Mouse (Mus musculus) midbrain, embryonic 15.5 days (tissue): ENCODE measurements around the gene Nfkbie. TPM values are rescaled to one million over a fixed set of nuclear protein-coding genes. Genes with fewer than 3 reads are reported as not detected.

Source experiments
- ATAC-seq: fragments of 200-750 bp; cut with Nextera tagmentation; replicated peaks from 2 replicates; pipeline ENCODE4 v1.8.0; 2017; ENCODE audit warnings: moderate TSS enrichment
- H3K27ac ChIP-seq: fragments of 300-500 bp; sonication (generic); 2 replicates; pipeline ENCODE4 v1.5.1; 2015; ENCODE audit warnings: mild to moderate bottlenecking, inconsistent platforms
- H3K27me3 ChIP-seq: fragments of 300-500 bp; sonication (generic); replicated peaks from 2 replicates; pipeline ENCODE4 v1.6.1; 2015; ENCODE audit warnings: inconsistent platforms
- H3K36me3 ChIP-seq: fragments of 300-500 bp; sonication (generic); replicated peaks from 2 replicates; pipeline ENCODE4 v1.6.1; 2015; ENCODE audit warnings: inconsistent platforms
- H3K4me1 ChIP-seq: fragments of 300-500 bp; sonication (generic); 2 replicates; pipeline ENCODE4 v1.6.1; 2015; ENCODE audit warnings: inconsistent platforms
- H3K4me2 ChIP-seq: fragments of 300-500 bp; sonication (generic); 2 replicates; pipeline ENCODE4 v1.6.1; 2015; ENCODE audit warnings: inconsistent platforms, mild to moderate bottlenecking, moderate library complexity
- H3K4me3 ChIP-seq: fragments of 300-500 bp; sonication (generic); 2 replicates; pipeline ENCODE4 v1.5.1; 2015; ENCODE audit warnings: mild to moderate bottlenecking, inconsistent platforms
- H3K9ac ChIP-seq: fragments of 300-500 bp; sonication (generic); 2 replicates; pipeline ENCODE4 v1.6.1; 2015; ENCODE audit warnings: mild to moderate bottlenecking, inconsistent platforms
- H3K9me3 ChIP-seq: fragments of 300-500 bp; sonication (generic); 2 replicates; pipeline ENCODE4 v1.6.1; 2016; ENCODE audit warnings: inconsistent platforms
- WGBS: fragments of 180-500 bp; shearing (Covaris S2); methylation state at CpG from one replicate; pipeline ENCODE4 v1.1.7; 2015; ENCODE audit warnings: mixed read lengths; 5-methylcytosine and 5-hydroxymethylcytosine counted together
- polyA plus RNA-seq: library from polyadenylated mRNA; unstranded; fragments of >200 nt; fragmentation: Nextera tagmentation; extraction: Ambion mirVana; gene quantifications from 2 replicates; pipeline ENCODE4 v1.2.1, GENCODE M21; 2015

Nfkbie gene
- polyA plus RNA-seq, 1 experiment from 2014 or later = 3.5 TPM

- Histone ChIP-seq H3K4me1 (peaks cover 14% of the 10 kb centered on the region), H3K36me3 (no peaks in the 10 kb centered on the region), H3K27me3 (no peaks in the 10 kb centered on the region), H3K9ac (no peak overlapping the region), H3K4me3 (no peak overlapping the region), H3K9me3 (no peaks in the 10 kb centered on the region), H3K27ac (no peak overlapping the region), H3K4me2 (no peak overlapping the region)
- WGBS = 92% methylated on average over 4 of the region's 4 CpGs
- no peak for ATAC-seq
Measured at GRCm38 (mm10) chr17:45579554-45579953, 24.1 kb downstream of the Nfkbie start.

- peaks cover 18% of the 10 kb centered on the region; the same call in 1 of the 2 replicates for H3K4me1 ChIP-seq
- 44% methylated on average over 12 of the region's 12 CpGs for WGBS
- ATAC-seq = no peak
- no peaks in the 10 kb centered on the region for H3K9me3 ChIP-seq
- no peaks in the 10 kb centered on the region for H3K36me3 ChIP-seq
- no peak overlapping the region for H3K4me2 ChIP-seq
- no peak overlapping the region for H3K9ac ChIP-seq
- no peak overlapping the region for H3K4me3 ChIP-seq
- H3K27ac ChIP-seq = 0 out of 2 replicates have a peak overlapping the region, but pooled peaks have one; percentile 7
- H3K27me3 ChIP-seq = no peaks in the 10 kb centered on the region
Measured at GRCm38 (mm10) chr17:45580958-45581477, 25.5 kb downstream of the Nfkbie start.

GRCm38 (mm10) chr17:45581567-45581983 lies 26.1 kb downstream of the Nfkbie start:
- 26% methylated on average over 2 of the region's 2 CpGs for WGBS
- Histone ChIP-seq H3K9me3 (no peaks in the 10 kb centered on the region), H3K4me1 (peaks cover 18% of the 10 kb centered on the region; the same call in 1 of the 2 replicates), H3K27ac (no peak overlapping the region), H3K4me3 (no peak overlapping the region), H3K36me3 (no peaks in the 10 kb centered on the region), H3K9ac (no peak overlapping the region), H3K27me3 (no peaks in the 10 kb centered on the region), H3K4me2 (no peak overlapping the region)
- ATAC-seq = no peak

DNA sequence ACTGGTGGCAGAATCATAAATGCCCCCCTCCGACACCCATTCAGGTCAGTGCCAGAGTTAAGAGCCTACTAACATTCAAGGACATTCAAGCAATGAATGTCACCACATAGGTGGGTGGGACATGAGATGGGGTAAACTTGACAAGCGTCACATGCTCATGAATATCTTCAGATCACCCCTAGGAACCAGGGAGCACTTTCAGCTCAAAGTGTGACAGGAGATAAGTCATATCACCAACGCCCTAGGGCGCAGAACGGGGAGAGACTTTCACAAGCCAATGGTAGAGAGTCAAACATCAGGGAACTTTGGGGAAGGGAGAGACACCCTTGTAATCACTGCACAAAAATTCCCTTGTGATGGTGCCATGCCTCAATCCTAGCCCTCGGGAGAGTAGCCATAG lies 26.7 kb downstream of the Nfkbie start:
- WGBS = 94% methylated on average over 6 of the region's 6 CpGs
- H3K4me3 ChIP-seq = no peak overlapping the region
- no peaks in the 10 kb centered on the region for H3K9me3 ChIP-seq
- ATAC-seq = no peak
- H3K27ac ChIP-seq = no peak overlapping the region
- no peak overlapping the region for H3K9ac ChIP-seq
- no peak overlapping the region for H3K4me2 ChIP-seq
- H3K27me3 ChIP-seq = no peaks in the 10 kb centered on the region
- no peaks in the 10 kb centered on the region for H3K36me3 ChIP-seq
- H3K4me1 ChIP-seq = peaks cover 18% of the 10 kb centered on the region; the same call in 1 of the 2 replicates

DNA sequence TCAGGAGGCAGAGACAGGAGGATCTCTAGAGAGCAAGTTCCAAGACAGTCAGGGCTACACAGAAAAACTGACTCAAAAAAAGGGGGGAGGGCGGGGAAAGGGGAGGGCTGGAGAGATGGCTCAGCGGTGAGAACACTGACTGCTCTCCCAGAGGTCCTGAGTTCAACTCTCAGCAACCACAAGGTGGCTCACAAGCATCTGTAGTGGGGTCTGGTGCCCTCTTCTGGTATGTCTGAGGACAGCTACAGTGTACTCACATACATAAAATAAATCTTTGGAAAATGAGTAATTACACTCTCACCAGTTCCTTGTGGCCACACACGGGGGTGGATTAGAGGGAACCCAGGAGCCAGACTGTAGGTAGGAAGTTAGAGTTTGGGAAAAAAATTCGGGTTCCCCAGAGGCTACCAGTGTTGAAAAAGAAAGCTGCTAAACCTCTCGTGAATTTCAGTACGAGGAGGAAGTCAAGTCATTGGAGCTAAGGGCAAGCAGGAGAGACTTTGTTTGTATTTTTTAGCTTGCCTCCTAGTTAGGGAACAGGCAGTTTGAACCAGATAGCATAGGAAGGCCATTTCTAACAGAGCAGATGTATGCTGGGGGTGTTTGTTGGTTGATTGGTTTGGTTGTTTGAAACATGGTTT lies 27.3 kb downstream of the Nfkbie start:
- no peak for ATAC-seq
- Histone ChIP-seq H3K27me3 (no peaks in the 10 kb centered on the region), H3K9ac (no peak overlapping the region), H3K4me1 (peaks cover 18% of the 10 kb centered on the region; the same call in 1 of the 2 replicates), H3K9me3 (no peaks in the 10 kb centered on the region), H3K27ac (no peak overlapping the region), H3K4me3 (no peak overlapping the region), H3K4me2 (no peak overlapping the region), H3K36me3 (no peaks in the 10 kb centered on the region)
- 75% methylated on average over 6 of the region's 6 CpGs for WGBS

DNA sequence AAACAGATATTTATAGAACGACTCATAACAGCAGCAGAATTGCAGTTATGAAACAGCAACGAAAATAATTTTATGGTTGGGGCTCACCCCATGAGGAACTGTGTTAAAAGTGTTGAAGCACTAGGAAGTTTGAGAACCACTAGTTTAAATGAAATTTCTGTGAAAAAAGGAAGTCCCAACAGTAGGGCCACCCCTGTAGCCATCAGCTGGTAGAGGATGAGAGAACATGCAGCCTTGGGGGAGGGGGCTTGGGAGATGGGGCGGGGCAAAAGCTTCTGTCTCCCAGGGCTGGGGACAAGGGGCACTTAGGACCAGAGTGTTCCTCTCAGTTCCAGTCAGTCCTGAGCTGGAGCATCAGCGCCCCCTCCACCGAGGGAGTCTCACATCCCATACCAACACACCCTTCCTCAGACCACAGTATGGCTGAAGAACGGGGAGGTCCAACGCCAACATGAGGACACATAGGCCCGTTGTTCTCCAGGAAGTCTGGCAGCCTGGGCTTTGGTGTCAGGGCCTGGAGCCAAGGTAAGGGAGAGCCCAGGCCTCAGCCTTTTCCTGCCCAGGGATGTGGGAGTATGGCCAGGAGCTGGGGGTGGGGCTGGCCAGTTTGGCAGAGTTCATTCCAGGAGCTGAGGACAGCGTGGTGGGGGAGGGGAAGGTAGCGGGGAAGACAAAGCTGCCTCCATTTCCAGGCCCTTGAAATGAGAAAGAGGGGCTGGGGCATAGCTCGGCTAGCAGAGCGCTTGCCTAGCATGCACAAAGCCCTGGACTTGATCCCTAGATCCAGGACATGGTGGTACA lies 28.8 kb downstream of the Nfkbie start:
- Histone ChIP-seq H3K9ac (no peak overlapping the region; the same call in 1 of the 2 replicates), H3K4me2 (no peak overlapping the region), H3K27ac (peak overlapping the region; percentile 54), H3K36me3 (no peaks in the 10 kb centered on the region), H3K4me1 (peaks cover 18% of the 10 kb centered on the region; the same call in 1 of the 2 replicates), H3K9me3 (no peaks in the 10 kb centered on the region), H3K27me3 (no peaks in the 10 kb centered on the region), H3K4me3 (no peak overlapping the region)
- ATAC-seq = peak; percentile 41
- 40% methylated on average over 12 of the region's 12 CpGs for WGBS

DNA sequence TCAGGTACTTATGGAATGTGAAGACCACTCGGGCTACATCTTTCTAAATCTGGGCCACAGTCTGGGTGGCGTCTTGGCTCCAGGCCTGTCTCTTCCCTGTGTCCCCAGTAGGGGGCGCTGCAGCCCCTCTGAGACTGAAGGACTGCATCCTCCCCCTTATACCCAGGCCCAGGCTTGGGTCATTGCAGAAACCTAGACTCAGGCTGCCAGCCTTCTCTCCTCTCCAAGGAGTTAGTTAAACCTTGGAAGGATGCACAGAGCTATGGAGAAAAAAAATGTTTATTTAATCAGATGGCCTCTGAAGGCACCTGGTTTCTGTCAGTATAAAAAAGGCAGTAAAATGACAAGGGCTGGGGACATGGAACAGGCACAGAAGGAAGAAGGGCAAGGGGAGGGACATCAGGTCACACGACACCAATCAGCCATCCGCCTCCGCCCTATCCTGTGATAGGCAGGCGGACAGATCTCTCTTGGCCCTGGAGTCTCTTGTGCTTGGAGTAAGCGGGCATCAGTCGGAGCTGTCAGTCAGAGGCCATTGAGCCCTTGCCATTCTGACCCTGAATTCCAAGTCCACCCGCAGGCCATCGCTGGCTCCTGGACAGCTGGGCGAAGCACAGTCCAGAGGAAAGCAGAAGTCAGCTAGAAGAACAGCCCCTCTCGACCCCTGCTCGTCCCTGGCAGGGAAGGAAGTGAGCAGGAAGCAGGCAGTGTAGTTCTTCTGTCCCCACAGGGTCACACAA lies 29.6 kb downstream of the Nfkbie start:
- 18% methylated on average over 14 of the region's 14 CpGs for WGBS
- Histone ChIP-seq H3K27me3 (no peaks in the 10 kb centered on the region), H3K4me2 (no peak overlapping the region), H3K4me1 (peaks cover 18% of the 10 kb centered on the region; the same call in 1 of the 2 replicates), H3K4me3 (no peak overlapping the region), H3K9ac (no peak overlapping the region; the same call in 1 of the 2 replicates), H3K36me3 (no peaks in the 10 kb centered on the region), H3K9me3 (no peaks in the 10 kb centered on the region), H3K27ac (peak overlapping the region; percentile 54)
- ATAC-seq = peak; percentile 61

- ATAC-seq = no peak
- peaks cover 18% of the 10 kb centered on the region; the same call in 1 of the 2 replicates for H3K4me1 ChIP-seq
Measured at GRCm38 (mm10) chr17:45585725-45586448, 30.4 kb downstream of the Nfkbie start.

GRCm38 (mm10) chr17:45586449-45586837 lies 30.9 kb downstream of the Nfkbie start:
- H3K27me3 ChIP-seq = no peaks in the 10 kb centered on the region
- no peak overlapping the region for H3K4me2 ChIP-seq
- peaks cover 18% of the 10 kb centered on the region; the same call in 1 of the 2 replicates for H3K4me1 ChIP-seq
- no peak overlapping the region for H3K9ac ChIP-seq
- H3K27ac ChIP-seq = no peak overlapping the region
- WGBS = 95% methylated on average over 3 of the region's 3 CpGs
- H3K36me3 ChIP-seq = no peaks in the 10 kb centered on the region
- no peak overlapping the region for H3K4me3 ChIP-seq
- ATAC-seq = no peak
- no peaks in the 10 kb centered on the region for H3K9me3 ChIP-seq

More at GRCm38 (mm10) chr17:45585725-45586448, 30.4 kb downstream of the Nfkbie start:
- Histone ChIP-seq H3K9ac (no peak overlapping the region), H3K36me3 (no peaks in the 10 kb centered on the region), H3K4me2 (no peak overlapping the region), H3K9me3 (no peaks in the 10 kb centered on the region), H3K27ac (peak overlapping the region; percentile 54; the same call in 1 of the 2 replicates), H3K4me3 (no peak overlapping the region), H3K27me3 (no peaks in the 10 kb centered on the region)
- WGBS = 59% methylated on average over 23 of the region's 23 CpGs

- Histone ChIP-seq H3K4me3 (no peak overlapping the region), H3K36me3 (no peaks in the 10 kb centered on the region), H3K4me1 (peaks cover 35% of the 10 kb centered on the region), H3K27ac (no peak overlapping the region), H3K9me3 (no peaks in the 10 kb centered on the region), H3K4me2 (no peak overlapping the region), H3K9ac (no peak overlapping the region), H3K27me3 (peaks cover 3% of the 10 kb centered on the region)
- 94% methylated on average over 7 of the region's 7 CpGs for WGBS
- no peak for ATAC-seq
Measured at GRCm38 (mm10) chr17:45588370-45588769, 32.9 kb downstream of the Nfkbie start.

DNA sequence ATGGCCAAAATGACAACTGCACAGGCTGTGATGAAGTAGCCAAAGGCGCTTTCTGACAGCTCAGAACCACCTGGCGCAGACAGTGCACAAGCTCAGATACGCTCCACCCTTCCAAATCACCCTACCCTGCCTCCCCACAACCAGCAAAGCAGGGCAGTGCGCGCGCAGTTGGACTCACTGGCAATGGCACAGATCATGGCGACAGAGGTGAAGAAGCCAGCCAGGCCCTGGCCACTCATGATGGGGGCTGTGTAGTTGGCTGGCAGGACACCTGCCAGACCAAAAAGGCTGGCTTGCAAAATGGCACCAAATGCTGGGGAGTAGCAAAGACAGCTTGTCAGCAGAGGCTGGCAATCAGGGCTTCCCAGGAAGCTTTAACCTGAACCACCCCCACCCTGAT lies 33.7 kb downstream of the Nfkbie start:
- Histone ChIP-seq H3K9me3 (no peaks in the 10 kb centered on the region), H3K4me1 (peaks cover 40% of the 10 kb centered on the region), H3K4me2 (no peak overlapping the region), H3K27ac (no peak overlapping the region), H3K9ac (no peak overlapping the region), H3K27me3 (peaks cover 11% of the 10 kb centered on the region), H3K36me3 (no peaks in the 10 kb centered on the region), H3K4me3 (no peak overlapping the region)
- ATAC-seq = no peak
- WGBS = 96% methylated on average over 7 of the region's 7 CpGs
